Mouse (Mus musculus): ENCODE measurements around the gene Rgl3.

- TF ChIP-seq CTCF (IDR thresholded peaks at IDR 0.05; ENCODE audit: extremely low read depth, insufficient read depth, insufficient read length, insufficient replicate concordance) = no peak
- no peak for TF ChIP-seq POLR2A (IDR thresholded peaks at IDR 0.05; ENCODE audit: low read depth, low read length)
These were observed 65.2 kb downstream of the Rgl3 start for GRCm38 (mm10) chr9:21924099-21924493.

Data from spleen, adult 2 months (tissue).